Mouse (Mus musculus): ENCODE results near the gene Cyp2b9. TPM values are rescaled to one million over a fixed set of nuclear protein-coding genes. Genes with fewer than 3 reads are reported as not detected.
"Not testable (repeated sequence)": the region's sequence is repeated elsewhere in the genome, so short reads cannot be mapped to it uniquely, and the experiment has no call there.

Gene Cyp2b9
- total and polyA plus RNA-seq, 3 experiments = not detected

DNA sequence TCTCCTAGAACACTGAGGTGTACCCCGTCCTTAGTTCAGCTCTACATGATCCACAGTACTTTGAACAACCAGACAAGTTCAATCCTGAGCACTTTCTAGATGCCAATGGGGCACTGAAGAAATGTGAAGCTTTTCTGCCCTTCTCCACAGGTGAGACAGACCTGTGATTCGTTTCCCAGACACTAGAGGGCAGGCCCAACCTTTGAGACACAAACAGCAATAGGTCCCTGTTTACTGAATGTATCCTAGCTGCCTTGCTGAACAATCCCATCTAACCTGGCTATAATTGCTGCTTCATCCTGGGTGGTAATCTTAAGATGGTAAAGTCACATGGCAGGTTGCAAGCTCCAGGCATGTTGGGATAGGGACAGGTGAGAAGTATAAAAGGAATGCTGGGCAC is 27.9 kb downstream of the Cyp2b9 start:
- no peak overlapping the region for H3K4me2 ChIP-seq (ENCODE audit: insufficient read depth, low read depth, poor library complexity, severe bottlenecking)
- no peaks in the 10 kb centered on the region for H3K4me1 ChIP-seq (ENCODE audit: control insufficient read depth in 1 of 2, insufficient read depth in 2 of 2)
- no peaks in the 10 kb centered on the region for H3K9me3 ChIP-seq (replicated peaks; ENCODE audit: low read length)
- dilution Hi-C loops (cut with MboI; ENCODE audit: extremely low pct_ligation_motif_present, extremely low pct_unique_long_range_greater_than_20kb, low sequenced_read_pairs) (no loop called here), in situ Hi-C loops (cut with MboI; ENCODE audit: low pct_ligation_motif_present, low pct_unique_long_range_greater_than_20kb, low sequenced_read_pairs) (no loop called here)
- no peak overlapping the region for H3K4me3 ChIP-seq (replicated peaks in 1 of 3; ENCODE audit: low read depth in 2 of 3, low read length in 2 of 3, poor library complexity in 1 of 3)
- no peaks in the 10 kb centered on the region for H3K79me2 ChIP-seq (replicated peaks; ENCODE audit: control insufficient read depth, extremely low read depth, insufficient read depth, poor library complexity, severe bottlenecking)
- no peaks in the 10 kb centered on the region for H3K36me3 ChIP-seq (replicated peaks in 1 of 2; ENCODE audit: control insufficient read depth in 1 of 2, insufficient read depth in 1 of 2, low read length in 1 of 2)
- TF ChIP-seq RAD21 (IDR thresholded peaks at IDR 0.05; ENCODE audit: low read depth, low read length) (peak; percentile 53), MAZ (IDR thresholded peaks at IDR 0.05; ENCODE audit: low read depth, low read length) (no peak), HCFC1 (IDR thresholded peaks at IDR 0.05; ENCODE audit: low read depth, low read length) (no peak), SMC3 (IDR thresholded peaks at IDR 0.05; ENCODE audit: low read depth, low read length) (peak; percentile 47), JUN (IDR thresholded peaks at IDR 0.05; ENCODE audit: insufficient read depth, low read depth, low read length) (no peak), TBP (conservative IDR thresholded peaks at IDR 0.05; ENCODE audit: low read depth, low read length) (no peak), MXI1 (IDR thresholded peaks at IDR 0.05; ENCODE audit: low read depth, low read length) (no peak), TCF12 (IDR thresholded peaks at IDR 0.05; ENCODE audit: low read depth, low read length) (no peak), MYC (IDR thresholded peaks at IDR 0.05; ENCODE audit: low read depth, low read length) (no peak), NELFE (IDR thresholded peaks at IDR 0.05; ENCODE audit: low read depth, low read length) (no peak), ZKSCAN1 (IDR thresholded peaks at IDR 0.05; ENCODE audit: borderline replicate concordance, low read depth, low read length) (no peak), EP300 (IDR thresholded peaks at IDR 0.05; ENCODE audit: low read length) (no peak), CTCF (conservative IDR thresholded peaks at IDR 0.05 in 1 of 2, IDR thresholded peaks at IDR 0.05 in 1 of 2; ENCODE audit: low read depth in 2 of 2, low read length in 2 of 2) (peak; percentile 35 to 63)
- peaks cover 13% of the 10 kb centered on the region for H3K27me3 ChIP-seq (replicated peaks)
- H3K9ac ChIP-seq (ENCODE audit: insufficient read depth, low read depth) = no peak overlapping the region
- DNase-seq (ENCODE audit: extremely low read depth) = peak; percentile 4
- no peak overlapping the region for H3K27ac ChIP-seq (ENCODE audit: insufficient read depth, low read depth)

- H3K27me3 ChIP-seq (replicated peaks); H3K4me1 ChIP-seq (ENCODE audit: control insufficient read depth in 1 of 2, insufficient read depth in 2 of 2); H3K4me3 ChIP-seq (replicated peaks in 1 of 3; ENCODE audit: low read depth in 2 of 3, low read length in 2 of 3, poor library complexity in 1 of 3); H3K27ac ChIP-seq (ENCODE audit: insufficient read depth, low read depth); H3K9ac ChIP-seq (ENCODE audit: insufficient read depth, low read depth); H3K36me3 ChIP-seq (replicated peaks in 1 of 2; ENCODE audit: control insufficient read depth in 1 of 2, insufficient read depth in 1 of 2, low read length in 1 of 2); in situ Hi-C loops (cut with MboI; ENCODE audit: low pct_ligation_motif_present, low pct_unique_long_range_greater_than_20kb, low sequenced_read_pairs); H3K9me3 ChIP-seq (replicated peaks; ENCODE audit: low read length); H3K79me2 ChIP-seq (replicated peaks; ENCODE audit: control insufficient read depth, extremely low read depth, insufficient read depth, poor library complexity, severe bottlenecking); H3K4me2 ChIP-seq (ENCODE audit: insufficient read depth, low read depth, poor library complexity, severe bottlenecking); DNase-seq (ENCODE audit: extremely low read depth); dilution Hi-C loops (cut with MboI; ENCODE audit: extremely low pct_ligation_motif_present, extremely low pct_unique_long_range_greater_than_20kb, low sequenced_read_pairs): not testable (repeated sequence)
These were observed 86.8 kb downstream of the Cyp2b9 start, which contains the start of gene Vmn1r184 for GRCm38 (mm10) chr7:26260034-26260433. Gene Vmn1r184, plus strand, starts transcription at chr7:26260334.

Other genes starting within 250 kb of the Cyp2b9 start
- gene Cyp2b13, start 111.9 kb upstream of the Cyp2b9 start, total RNA-seq (2012; rRNA removed) = 0.08 and 0.13 TPM in 2 replicates
- gene Cyp2b13, start 111.9 kb upstream of the Cyp2b9 start, total RNA-seq (2014; rRNA removed) = not detected in 2 replicates
- not detected in 2 replicates for gene Cyp2b13, start 111.9 kb upstream of the Cyp2b9 start, polyA plus RNA-seq (2012; ENCODE audit: insufficient read length, low read depth)
- gene Vmn1r184, start 86.9 kb downstream of the Cyp2b9 start, total RNA-seq (2012; rRNA removed) = not detected in 2 replicates
- not detected in 2 replicates for gene Vmn1r184, start 86.9 kb downstream of the Cyp2b9 start, total RNA-seq (2014; rRNA removed)
- gene Vmn1r184, start 86.9 kb downstream of the Cyp2b9 start, polyA plus RNA-seq (2012; ENCODE audit: insufficient read length, low read depth) = not detected in 2 replicates
- not detected in 2 replicates for gene Cyp2a4, start 133.8 kb downstream of the Cyp2b9 start, total RNA-seq (2012; rRNA removed)
- gene Cyp2a4, start 133.8 kb downstream of the Cyp2b9 start, total RNA-seq (2014; rRNA removed) = not detected in 2 replicates
- not detected in 2 replicates for gene Cyp2a4, start 133.8 kb downstream of the Cyp2b9 start, polyA plus RNA-seq (2012; ENCODE audit: insufficient read length, low read depth)
- gene Nlrp9c, start 230.3 kb downstream of the Cyp2b9 start, total RNA-seq (2012; rRNA removed) = not detected in 2 replicates
- gene Nlrp9c, start 230.3 kb downstream of the Cyp2b9 start, total RNA-seq (2014; rRNA removed) = not detected in 2 replicates
- gene Nlrp9c, start 230.3 kb downstream of the Cyp2b9 start, polyA plus RNA-seq (2012; ENCODE audit: insufficient read length, low read depth) = not detected in 2 replicates